Mouse (Mus musculus): ENCODE results near the gene Vamp9.

The Vamp9 gene

DNA sequence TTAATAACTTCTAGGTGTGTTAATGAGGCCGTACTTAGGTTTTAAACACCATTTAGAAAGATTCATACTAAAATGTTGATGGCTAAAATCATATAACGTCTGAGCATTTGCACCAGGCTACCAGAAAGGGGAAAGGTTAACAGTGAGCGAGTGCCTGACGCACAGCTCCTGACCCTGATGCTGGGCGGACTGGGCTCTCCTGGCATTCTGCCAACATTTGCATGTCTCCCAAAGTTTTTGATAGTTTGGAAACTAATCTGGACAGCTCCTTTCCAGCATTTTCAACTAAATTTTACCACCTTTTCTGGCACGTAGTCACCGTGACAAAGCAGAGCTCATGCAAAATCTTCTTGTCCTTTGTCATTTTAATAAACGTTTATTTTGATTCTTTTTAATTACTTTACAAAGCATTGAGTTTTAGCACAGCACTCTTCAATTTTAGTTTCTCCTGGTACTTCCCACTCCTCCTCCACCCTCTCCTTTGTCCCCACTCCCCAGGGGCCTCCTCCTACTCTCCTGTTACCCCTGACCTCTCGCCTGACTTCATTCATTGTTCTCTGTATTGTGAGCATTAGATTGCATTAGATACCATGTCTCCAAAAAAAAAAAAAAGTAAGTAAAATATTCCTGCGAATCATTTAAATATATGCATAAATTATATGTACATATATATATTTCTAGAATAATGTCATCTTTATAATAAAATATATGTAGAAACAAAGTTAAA lies 35.9 kb downstream of the Vamp9 start:
- no peak for DNase-seq

DNA sequence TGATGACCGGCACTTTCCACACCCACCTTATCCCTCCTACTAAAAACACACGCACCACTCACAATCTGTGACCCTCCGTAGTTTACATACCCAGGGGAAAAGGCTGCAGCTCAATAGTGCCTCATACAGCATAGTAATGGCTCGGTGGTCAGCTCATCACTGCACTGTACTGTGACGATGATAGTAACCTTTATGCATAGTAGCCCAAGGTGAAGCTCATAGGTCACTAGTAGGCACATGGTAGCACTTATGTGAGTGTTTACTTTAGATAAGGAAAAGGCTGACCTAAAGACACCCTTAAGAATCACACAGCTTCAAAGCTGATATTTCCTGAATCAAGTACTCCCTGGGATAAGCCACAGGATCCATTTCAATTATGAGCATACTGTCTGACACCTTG lies 46.5 kb downstream of the Vamp9 start:
- no peak for DNase-seq

DNA sequence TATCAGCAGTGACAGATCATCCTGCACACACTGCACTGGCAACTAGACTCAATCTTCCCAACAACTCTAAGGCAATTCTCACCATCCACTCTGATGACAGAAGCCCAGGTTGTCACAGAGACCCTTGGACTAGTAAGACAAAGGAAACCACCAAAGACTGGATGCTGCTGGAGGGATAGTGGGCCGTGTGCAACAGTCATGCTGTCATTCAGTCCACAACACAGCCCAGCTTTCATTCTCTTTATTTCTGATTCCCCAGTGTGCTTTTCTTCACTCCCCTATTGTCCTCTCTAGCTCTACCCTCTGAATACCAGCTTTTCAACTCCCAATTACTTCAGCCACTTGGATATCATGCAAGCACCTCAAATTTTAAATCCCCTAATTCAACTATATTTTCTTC lies 47.8 kb downstream of the Vamp9 start:
- DNase-seq: no peak

DNA sequence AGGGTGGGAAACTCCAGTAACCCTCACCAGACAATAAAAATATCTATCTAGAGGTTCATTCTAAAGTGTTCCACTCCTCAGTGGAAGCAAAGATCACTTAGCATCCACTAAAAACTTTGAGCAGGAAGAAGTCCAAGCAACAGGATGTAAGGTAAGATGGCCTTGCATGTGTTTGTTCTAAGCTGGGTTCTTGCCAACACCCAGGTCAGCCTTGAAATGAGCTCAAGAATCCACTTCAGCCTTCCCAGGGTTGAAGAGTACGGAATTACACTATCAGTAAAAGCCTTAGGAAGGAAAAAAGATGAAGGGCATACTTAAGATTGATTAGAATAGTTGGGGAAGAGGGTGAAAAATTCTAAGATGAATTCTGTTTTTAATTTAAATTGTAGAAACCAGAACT lies 52.6 kb downstream of the Vamp9 start:
- DNase-seq: no peak

DNA sequence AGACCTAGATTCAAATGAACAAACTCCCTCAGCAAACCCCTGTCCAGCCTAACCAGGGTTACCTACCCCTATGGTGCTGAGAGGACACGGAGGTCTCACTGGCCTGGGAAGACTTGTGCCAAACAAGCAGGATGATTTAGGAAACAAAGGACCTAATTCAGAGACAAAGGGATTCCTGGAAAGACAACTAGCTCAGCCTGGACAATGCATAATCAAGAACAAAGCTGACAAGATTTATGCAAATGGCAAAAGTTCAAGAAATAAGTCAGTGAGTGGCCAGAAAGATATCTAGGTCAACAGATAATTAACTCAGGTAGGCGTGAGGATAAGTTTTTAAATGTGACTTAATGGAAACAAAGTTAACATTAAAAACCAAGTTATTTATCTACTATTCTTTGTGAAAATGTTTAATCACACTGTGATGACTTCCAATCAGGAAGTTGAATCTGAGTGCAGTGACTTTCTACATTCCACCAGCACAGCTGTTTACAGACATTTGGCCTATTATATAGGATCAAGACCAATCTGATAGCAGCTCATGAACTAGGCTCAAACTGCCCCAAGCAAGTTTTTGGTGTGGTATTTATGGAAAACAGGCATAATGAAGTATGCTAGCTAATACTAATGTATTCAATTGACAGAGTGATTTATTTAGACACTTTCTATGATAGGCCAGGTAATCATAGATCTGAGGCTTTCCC lies 53.3 kb downstream of the Vamp9 start:
- no peak for DNase-seq

DNA sequence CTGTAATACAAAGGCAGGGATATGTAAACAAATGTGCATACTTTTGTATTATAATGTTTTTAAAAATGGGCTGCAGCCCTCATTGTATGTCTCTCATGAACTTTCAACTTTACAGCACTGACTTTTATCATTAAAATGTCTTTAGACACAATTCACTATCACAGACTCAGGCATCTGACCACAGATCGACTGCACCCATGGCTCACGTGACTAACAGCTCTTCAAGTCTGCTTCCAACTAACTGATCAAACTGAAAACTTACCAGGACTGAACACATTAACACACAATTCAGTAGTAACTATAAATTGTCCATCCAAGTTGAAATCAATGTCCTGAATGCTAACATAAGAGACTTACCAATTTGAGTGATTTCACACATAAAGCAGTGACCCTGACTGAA lies 53.9 kb downstream of the Vamp9 start:
- DNase-seq: no peak

DNA sequence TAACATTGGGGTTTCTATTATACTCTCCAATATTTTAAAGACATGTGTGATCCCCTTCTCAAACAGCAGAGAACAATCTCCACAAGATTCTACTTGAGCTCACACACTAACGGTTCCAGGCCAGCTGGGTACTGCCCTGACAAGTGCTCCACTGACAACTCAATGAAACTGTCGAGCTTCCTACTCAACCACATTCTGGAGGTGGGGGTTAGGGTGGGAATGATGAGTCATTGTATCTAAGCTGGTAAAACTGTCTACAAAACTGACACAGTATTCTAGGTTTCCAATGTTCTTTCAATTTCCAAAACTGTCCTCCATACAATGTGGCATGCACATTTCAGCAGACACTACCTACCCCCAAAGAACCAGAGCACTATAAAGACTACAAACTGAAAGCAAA lies 67.9 kb downstream of the Vamp9 start:
- DNase-seq: no peak

DNA sequence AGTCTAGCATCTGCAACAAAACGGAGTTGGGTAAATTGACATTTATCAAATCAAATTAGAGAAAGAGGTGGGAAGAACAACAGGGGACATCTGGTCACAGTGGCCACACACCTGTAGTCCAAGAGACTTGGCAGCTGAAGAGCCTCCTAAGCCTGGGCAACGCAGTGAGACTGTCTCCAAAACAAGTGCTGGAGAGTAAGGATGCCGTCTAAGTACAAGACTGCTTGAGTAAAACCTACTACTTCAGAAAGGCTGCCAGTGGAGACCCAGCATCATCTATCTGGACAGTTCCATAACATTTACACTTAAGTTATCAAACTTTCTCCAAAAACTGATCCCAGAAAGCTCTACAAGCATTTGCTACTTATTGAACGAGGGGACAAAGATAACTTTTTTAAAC lies 69.0 kb downstream of the Vamp9 start:
- peak; percentile 17 to 29 for DNase-seq

DNA sequence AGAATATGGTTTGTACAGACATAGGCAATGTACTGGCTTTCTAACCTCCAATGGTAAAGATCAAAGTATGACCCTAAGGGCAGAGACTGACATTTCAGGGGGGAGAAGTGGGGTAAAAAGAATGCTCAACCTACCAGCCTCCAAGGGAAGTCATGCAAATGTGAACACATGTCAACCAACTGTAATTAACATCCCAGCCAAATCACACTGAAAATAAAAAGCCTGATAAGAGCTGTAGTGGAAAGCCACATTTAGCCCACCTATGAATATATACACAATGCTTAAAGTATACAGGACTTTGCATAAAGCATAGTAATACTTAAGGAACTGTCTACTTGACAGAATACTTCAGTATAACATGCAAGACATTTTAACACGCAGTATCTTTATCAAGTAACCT lies 69.7 kb downstream of the Vamp9 start:
- DNase-seq: no peak

DNA sequence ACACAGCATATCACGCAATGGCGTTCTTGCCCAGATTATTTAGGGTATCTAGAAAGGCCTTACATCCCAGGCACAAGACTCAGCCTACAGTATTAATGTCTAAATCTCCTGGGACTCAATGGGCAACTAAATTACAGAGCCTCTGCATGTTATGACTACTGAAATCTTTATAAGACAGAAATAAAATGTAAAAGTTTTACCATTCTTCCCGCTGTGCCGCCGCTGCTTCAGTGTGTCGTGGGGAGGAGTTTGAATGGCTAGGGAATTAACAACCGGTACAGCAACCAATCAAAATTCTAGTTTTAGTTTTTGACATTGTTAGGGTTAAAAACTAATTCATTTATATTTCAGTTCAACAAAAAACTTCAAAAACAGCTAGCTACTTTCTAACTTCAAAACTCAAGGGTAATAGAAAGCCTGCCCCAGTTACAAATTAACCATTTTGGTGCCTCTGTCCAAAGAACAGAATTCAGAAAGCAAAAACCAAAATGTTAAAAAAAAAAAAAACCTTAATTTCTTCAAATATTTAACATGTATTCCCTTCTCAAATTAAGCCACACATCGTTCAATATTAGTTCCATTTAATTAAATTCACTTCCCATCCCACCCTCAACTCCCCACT lies 70.4 kb downstream of the Vamp9 start:
- no peak for DNase-seq

DNA sequence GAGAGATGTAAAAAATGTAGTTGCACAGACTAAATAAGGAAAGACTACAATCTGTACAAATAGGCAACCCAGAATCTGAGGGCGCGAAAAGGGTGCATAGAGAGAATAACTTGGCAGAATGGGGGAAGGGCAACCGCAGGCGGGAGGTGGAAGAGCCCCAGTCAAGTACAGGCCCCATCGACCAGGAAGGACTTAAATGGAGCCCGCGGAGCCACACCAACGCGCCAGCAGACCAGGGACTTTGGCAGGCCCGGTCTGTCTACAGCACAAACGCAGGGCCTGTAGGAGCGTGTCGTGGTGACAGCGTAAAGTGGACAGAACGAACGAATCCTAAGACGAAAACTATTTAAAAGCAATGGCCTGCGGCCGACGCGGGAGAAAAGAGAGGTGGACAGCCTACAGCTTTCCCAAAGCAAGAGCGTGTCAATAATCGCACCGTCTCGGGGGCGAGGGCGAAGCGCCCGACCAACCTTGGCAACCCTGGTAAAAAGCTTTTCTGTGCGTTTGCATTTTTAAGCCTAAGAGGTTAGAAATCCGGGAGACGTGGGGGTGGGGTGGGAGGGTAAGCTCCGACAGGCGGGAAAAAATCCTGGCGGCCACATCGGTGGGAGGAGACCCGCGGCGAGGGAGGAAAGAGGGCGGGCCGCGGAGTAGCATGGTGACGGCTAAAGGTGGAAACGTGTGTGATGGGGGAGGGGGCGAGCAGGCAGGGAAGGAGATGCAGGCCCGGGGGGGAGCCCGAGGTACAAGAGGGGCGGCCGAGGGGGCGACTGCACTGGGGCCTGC lies 71.7 kb downstream of the Vamp9 start:
- DNase-seq: peak; percentile 74 to 77

DNA sequence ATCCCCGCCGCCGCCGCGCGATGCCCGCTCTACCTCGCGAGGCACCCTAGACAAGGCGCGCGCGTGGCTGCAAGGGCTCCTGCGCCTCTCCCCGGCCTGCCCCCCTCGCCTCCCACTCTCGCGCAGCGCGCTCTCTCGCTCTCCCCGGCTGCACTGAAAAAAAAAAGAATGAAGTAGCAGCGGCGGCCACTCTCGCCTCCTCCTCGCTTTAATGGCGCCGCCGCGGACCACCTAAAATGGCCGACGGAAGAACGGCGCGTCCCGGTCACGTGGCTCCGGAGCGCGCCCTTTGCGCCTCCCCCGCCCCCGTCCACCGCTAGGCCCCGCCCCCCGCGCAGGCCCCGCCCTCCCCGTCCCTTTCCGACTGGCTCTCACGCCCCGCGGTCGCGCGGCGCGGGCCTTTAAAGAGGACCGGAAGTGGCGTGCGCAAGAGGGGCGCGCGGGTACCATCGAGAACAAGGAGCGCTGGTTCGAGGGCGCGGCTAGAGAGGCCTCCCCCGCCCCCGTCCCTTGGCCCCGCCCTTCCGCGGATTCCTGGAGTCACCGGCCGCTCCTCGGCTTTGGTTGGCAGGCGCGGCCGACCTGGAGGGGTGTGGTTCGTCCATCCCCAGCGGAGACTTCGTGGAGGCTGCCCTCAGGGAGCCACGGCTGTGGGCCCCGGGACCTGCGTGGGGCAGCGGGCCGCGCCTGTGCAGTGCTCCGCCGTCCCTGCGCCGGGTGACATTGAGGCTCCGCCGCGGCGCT lies 72.8 kb downstream of the Vamp9 start, which contains the start of the genes Hnrnpd and 4930524J08Rik:
TSS of gene Hnrnpd (minus strand) at position 240 of the 744 bp plus-strand sequence.
TSS of gene 4930524J08Rik (plus strand) at position 363 of the 744 bp plus-strand sequence.
- DNase-seq: peak; percentile 95

DNA sequence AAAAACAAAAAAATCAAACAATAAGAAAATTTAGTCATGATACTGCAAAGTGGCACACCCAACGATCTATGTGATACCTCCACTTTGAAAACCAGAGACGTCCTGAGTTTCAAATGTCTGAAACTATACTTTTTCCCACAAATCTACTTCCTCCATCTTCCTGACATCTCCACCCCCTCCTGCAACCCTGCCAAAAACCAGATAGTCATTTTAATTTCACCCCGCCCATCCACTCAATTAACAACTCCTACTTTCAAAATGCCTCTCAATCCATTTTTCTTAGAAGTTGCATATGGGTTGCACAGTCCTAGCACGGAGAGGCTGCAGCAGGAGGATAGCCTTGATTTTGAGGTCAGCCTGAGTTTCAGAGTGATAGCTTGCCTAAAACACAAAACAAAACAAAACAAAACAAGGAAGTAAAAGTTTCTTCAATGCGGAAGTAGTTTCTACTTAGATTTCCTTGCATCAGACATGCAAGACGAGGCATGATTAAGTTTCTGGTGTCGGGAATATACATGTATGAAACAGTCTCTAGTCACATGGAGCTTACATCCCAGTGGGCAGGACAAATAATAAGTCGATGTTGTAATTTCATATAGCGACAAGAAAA lies 77.5 kb downstream of the Vamp9 start:
- DNase-seq: no peak

DNA sequence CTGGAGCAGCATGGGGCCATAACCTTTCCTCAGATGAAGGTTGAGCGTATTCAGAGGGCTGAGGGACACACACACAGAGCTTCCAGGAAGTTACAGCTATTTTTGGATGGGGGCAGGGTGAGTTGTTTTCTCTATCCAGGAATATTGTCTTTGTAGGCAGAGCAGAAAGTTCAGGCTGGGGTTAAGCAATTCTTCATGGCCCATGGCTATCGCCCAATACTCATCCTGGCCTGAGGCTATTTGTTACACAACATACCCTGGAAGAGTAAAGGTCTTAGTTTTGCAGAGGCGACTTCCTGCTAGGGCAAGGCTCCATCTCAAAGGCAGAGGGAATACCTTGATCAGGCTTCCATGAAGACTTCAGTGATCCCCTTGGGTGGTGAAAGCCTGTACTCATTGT lies 88.1 kb downstream of the Vamp9 start:
- DNase-seq: no peak

DNA sequence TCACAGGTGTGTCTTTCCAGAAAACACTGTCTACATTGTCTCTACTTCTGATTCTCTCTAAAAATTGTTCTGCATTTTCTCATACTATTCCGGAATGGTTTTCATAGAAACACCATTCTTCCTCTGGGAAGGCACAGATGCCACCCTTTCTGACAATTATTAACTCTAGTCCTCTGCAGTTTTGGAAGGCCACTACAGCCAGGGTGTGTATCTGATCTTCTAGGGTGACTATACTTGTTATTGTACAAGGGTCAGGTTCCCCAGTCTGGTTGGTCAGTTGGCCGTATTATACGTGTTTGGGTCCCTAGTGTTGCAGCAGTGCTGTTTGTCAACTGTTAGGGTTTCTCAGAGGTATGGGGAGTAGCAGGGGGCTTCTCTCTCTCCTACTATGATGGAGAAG lies 88.6 kb downstream of the Vamp9 start:
- no peak for DNase-seq

DNA sequence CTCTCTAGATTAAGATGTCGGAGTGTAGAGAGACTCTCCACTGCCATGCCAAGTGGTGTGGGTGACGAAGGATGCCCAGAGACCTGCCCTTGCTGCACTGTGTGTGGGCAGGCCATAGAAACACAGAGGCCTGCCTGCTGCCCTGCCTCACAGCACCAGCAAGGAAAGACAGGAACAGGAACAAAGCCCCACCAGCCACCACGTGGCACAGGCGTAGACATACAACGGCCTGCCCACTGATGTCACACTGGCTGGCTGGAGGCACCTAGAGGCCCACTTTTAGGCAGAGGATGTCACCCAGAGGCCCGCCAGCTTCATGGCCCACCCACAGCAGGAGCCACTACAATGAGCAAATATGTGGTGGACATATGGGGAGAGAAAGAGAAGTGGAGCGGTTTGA lies 94.0 kb downstream of the Vamp9 start:
- DNase-seq: no peak

DNA sequence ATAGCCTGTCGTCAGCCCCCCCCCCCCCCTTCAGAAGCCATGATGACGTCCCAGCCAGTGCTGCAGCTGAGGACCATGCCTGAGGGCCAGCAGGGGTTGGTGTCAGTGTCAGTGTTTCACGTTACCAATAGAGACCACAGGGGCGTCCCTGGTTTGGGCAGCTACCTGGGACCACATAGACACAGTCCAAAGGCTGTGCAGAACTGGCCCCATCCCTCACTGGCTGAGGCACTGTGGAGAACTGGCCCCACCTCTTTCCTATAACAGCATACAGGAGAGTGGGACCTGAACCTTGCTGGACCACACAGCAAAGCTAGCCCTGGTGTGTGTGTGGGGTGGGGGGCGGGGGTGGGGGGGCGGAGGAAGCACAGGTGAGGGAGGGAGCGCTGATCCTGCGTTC lies 94.4 kb downstream of the Vamp9 start:
- no peak for DNase-seq
